Mouse (Mus musculus): ENCODE results near the gene Umad1. TPM values are rescaled to one million over a fixed set of nuclear protein-coding genes. Genes with fewer than 3 reads are reported as not detected.

The Umad1 gene
- total RNA-seq (2021), result 10 to 100 TPM; 10.1 to 11.5 TPM
- long read RNA-seq, experiment 1, transcript Umad1-204 (4 exons, 2,025 nt), result major isoform, 13 of 17 reads
- long read RNA-seq, experiment 1, partial matches to known transcripts, result 0 of 17 reads
- long read RNA-seq, experiment 1, other reads (novel, unspliced or antisense), result 1 of 17 reads
- long read RNA-seq, experiment 2, transcript Umad1-204 (4 exons, 2,025 nt), result major isoform, 5 of 6 reads
- long read RNA-seq, experiment 2, partial matches to known transcripts, result 0 of 6 reads
- long read RNA-seq, experiment 2, other reads (novel, unspliced or antisense), result 1 of 6 reads

- DNase-seq, result peak; percentile 97
These were observed at the start of gene Umad1, which contains the start of the genes Rpa3 and Gm45062 for GRCm38 (mm10) chr6:8259004-8259666. Gene Umad1 (plus strand): TSS chr6:8259288. Gene Rpa3 (minus strand): TSS chr6:8259173. Gene Gm45062 (plus strand): TSS chr6:8259450.

- DNase-seq, result peak; percentile 14
These were observed 49.3 kb upstream of the Umad1 start for GRCm38 (mm10) chr6:8209866-8210186.

DNA sequence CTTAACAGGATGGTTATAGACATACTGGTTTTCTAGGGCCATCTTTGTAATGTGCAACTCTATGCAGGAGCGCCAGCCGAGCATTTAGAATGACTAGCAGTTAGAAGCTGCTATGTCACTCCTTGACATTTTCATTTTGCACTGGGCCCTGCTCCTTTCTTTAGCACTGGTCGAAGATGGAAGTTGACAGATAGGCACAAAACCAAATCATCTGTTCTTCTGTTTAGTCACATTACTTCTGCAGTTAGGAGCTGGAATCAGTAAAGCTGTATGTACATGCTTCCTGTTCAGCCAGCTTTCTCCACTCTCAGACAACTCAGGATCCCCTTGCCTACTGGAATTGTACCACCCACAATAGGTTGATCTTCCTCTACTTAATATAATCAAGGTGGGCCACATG, 48.4 kb upstream of the Umad1 start:
- DNase-seq, result no peak

DNA sequence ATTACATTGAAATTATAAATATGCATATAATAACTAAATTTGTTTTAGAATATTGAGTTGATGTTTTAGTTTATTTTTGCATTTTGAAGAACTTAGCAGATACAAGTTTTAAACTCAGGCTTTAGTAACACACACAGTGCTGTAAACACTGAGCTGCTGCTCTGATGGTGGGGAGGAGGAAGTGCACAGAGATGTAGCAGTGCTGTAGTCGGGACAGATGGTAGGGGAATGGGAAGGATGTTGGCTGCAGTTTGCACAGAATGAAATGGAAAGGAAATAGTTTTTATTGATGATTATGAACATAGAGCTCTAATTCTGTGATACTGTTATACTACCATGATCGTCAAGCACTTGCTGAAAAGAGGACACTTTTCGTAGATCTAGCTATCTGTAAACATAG, 32.1 kb upstream of the Umad1 start:
- no peak for DNase-seq

GRCm38 (mm10) chr6:8228596-8228995, 30.5 kb upstream of the Umad1 start:
- DNase-seq, result no peak

- DNase-seq, result no peak
These were observed 772 bp upstream of the Umad1 start for GRCm38 (mm10) chr6:8258316-8258715.

DNA sequence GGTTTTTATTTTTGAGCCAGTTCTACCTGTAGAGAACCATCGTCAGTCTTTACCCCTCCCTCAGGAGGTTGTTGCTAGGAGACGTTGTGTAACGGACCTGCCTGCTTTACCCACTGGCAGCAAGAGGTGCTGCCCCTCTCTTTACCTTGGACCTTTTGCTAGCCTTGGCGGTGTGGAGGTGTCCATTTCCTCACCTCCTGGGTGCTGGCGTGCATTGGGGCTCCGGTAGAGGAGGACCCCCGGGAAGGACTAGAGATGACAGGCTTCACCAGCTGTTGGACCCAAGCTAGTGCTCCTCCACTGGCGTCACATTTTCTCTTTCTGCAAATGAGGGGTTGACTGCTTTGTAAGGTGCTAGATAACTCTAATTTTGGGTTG, 568 bp downstream of the Umad1 start:
- DNase-seq, result no peak

DNA sequence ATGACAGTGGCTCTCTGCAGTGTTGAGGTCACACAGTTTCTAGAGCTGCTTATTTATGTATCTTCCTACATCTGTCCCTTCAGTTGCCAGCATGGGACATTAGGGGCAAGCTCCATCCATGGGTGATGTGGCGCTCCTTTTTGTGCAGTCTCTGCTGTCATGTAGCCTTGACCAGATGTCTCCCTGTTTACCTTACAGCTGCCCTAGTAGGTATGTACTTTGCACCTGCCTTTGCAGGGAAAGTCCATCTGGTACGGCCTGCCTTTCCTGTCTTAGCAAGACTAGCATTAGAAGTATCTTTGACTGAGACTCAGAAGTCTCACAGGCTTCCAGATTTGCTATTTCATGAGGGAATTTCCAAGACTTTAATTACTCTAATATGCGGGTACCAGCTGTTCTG, 12.0 kb downstream of the Umad1 start:
- no peak for DNase-seq

GRCm38 (mm10) chr6:8274387-8275054, 15.4 kb downstream of the Umad1 start:
- DNase-seq, result peak; percentile 73

GRCm38 (mm10) chr6:8275098-8275497, 16.0 kb downstream of the Umad1 start:
- DNase-seq, result peak; percentile 69

GRCm38 (mm10) chr6:8276431-8276830, 17.3 kb downstream of the Umad1 start:
- DNase-seq, result no peak

DNA sequence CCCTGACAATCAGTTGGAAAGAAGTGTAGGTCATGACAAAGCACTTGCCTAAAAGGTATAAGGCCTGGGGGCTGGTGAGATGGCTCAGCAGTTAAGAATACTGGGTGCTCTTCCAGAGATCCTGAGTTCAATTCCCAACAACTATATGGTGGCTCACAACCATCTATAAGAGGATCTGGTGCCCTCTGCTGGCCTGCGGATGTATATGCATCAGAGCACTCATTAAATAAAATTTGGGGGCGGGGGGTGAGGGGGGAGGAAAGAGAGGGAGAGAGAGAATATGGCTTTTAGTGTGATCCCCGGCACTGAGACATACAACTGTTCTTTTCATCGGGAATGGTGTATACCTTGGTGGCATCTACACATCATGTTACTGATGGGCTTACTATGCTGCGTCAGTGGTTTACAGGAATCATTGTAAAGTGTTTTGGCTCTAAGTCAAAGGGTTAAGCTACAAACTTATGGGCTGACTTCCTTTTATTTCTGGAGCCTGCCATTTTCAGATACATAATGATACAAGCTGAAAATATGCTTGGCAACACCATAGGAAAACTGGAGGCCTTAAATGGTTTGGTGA, 19.4 kb downstream of the Umad1 start:
- no peak for DNase-seq

- DNase-seq, result no peak
These were observed 24.2 kb downstream of the Umad1 start for GRCm38 (mm10) chr6:8283255-8283654.

DNA sequence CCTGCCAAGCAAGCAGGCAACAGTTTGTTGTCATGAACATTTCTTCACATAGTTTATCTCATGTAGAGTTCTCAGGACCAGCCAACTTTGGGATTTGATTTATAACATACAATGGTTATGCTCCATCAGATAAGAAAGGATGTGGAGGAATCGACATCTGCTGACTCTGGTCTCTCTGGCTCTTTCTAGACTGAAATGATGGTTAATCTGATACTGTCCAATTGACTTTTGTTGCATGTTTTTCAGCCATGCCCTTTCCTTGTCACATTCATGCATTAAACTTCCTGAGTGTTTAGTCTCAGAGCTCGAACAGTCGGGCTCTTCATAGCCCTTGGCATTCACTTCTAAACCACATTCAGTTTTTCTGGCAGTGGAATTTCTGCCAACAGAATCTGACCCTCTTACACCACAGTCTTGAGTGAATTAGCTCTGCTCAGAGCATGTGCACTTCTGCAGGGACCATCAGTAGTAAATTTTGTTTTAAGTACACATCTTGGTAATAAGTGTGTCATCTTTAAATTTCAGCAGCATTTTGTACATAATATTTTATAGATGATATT, 26.4 kb downstream of the Umad1 start:
- DNase-seq, result no peak

DNA sequence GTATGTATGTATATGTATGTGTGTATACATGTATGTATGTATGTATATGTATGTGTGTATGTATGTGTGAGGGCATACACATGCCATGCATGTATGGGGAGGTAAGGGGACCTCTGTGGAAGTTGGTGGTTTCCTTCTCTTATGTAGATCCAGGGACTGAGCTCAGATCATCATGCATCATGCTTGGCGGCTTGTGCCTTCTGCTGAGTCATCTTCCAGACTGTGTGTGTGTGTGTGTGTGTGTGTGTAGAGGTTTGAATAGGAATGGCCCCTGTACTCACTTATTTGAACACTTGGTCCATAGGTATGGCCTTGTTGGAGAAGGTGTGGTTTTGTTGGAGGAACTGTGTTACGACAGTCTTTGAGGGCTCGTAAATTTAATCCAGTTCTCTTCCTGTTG, 27.1 kb downstream of the Umad1 start:
- DNase-seq, result no peak

DNA sequence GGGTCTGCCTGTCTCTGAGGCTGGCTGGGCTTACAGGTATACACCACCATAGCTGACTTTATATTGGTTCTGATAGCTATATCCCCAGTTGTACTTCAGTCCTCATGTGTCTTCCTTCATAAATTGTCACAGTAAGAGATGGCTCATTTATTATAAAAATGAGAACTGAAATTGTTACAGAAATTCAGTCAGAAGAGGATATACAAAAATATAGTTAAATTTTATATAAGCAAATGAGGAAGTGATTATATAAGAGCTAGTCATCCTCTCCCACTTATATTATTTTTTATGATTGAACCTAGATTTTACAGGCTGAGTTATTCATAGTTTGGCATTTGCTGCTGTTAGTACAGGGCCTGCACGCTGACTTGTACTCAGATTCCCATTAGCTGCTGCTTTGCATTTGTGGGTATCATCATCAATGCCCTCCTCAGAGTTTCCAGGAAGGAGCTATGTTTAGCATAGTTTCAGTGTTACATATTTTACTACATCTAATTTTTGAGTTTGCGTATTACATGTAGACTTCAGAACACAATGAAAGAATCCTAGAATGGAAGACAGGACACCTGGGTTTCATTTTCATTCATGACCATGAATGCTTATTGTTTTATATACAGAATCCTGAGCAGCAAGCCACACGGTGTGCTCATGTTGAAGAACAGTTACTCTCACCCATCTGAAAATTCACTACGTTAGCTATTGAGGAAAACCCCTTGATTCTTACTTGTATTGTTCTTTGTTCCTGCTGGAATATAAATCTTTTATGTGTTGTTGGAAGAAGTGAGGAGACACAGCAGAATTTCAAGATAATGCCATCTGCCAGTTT, 29.9 kb downstream of the Umad1 start:
- no peak for DNase-seq

DNA sequence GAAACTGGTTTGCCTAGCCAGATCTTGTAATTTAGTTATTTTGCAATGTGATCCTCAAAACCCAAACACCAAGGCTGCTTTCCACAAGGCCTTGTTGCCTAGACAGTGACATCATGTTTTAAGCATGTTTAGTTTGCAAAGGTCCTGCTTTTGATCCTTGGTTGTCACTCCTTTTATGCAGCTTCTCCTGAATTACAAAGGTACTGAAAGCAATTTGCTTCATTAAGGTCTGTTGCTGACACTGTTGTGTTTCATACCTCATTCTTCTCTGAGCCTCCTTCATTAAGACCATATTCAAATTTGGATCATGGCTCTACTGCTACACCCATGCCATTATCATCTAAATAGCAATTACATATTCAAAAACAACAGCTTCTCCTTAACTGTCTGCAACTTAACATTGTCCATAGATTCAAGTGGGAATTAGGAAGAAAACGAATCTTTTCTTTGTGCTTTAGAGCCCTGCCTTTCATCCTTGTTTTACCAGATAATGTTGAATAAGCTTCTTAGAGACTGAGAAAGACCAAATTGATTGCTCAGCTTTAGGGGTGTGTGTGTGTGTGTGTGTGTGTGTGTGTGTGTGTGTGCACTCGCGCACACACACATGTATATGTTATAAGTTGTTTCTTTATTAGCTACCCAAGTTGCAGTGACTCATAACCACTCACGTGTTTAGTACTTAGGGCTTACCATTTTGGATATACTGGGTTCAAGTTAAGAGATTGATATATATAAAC, 35.1 kb downstream of the Umad1 start:
- no peak for DNase-seq

- no peak for DNase-seq
These were observed 40.2 kb downstream of the Umad1 start for GRCm38 (mm10) chr6:8299066-8299863.

- no peak for DNase-seq
These were observed 49.0 kb downstream of the Umad1 start for GRCm38 (mm10) chr6:8307878-8308775.
